ENCODE assay signal across 8 mouse cellular contexts in genomic region chr5:40952901-40953595, GRCm38 (mm10).
DNase-seq lines count a peak whose midpoint lies in the region; ATAC-seq lines count a peak whose summit lies in the region.

No protein-coding gene starts in this region.

- 3% methylated on average over 4 of the region's 4 CpGs for WGBS in kidney, embryonic 14.5 days
- WGBS in limb, embryonic 11.5 days: 2% methylated on average over 4 of the region's 4 CpGs

- H3K4me3 ChIP-seq in kidney, embryonic 14.5 days (ENCODE audit: low read length): no peak overlapping the region
- H3K4me3 ChIP-seq in limb, embryonic 11.5 days (ENCODE audit: low read depth, low read length): no peak overlapping the region

- no peaks in the 10 kb centered on the region for H3K36me3 ChIP-seq in kidney, embryonic 14.5 days (ENCODE audit: control insufficient read depth, insufficient read depth, low read length)
- no peaks in the 10 kb centered on the region for H3K36me3 ChIP-seq in limb, embryonic 11.5 days (ENCODE audit: control insufficient read depth, insufficient read depth, low read length)

- H3K4me2 ChIP-seq in kidney, embryonic 14.5 days (replicated peaks; ENCODE audit: low read depth, low read length): no peak overlapping the region
- no peak overlapping the region for H3K4me2 ChIP-seq in limb, embryonic 11.5 days (ENCODE audit: low read depth, severe bottlenecking)

- H3K9ac ChIP-seq in kidney, embryonic 14.5 days (ENCODE audit: low read depth, low read length): no peak overlapping the region
- H3K9ac ChIP-seq in limb, embryonic 11.5 days (ENCODE audit: low read length): no peak overlapping the region

- peak; percentile 100 for ATAC-seq in granulocyte monocyte progenitor cell, adult 5-6 weeks (replicated peaks; ENCODE audit: poor library complexity, severe bottlenecking)
- peak; percentile 91 for ATAC-seq in kidney, embryonic 14.5 days (ENCODE audit: low FRiP score, low TSS enrichment)
- peak; percentile 82 for ATAC-seq in limb, embryonic 11.5 days (ENCODE audit: insufficient number of reproducible peaks, low FRiP score, low TSS enrichment, low read depth)

- no peak overlapping the region for H3K27ac ChIP-seq in kidney, embryonic 14.5 days (ENCODE audit: low read depth, low read length)
- H3K27ac ChIP-seq in limb, embryonic 11.5 days (replicated peaks; ENCODE audit: low read depth, low read length): no peak overlapping the region

- DNase-seq in thymus, postnatal 14 days: peak; percentile 6
- DNase-seq in thymus, postnatal 10 days (ENCODE audit: low spot score in 2 of 2): no peak
- DNase-seq in cerebellum, postnatal 25 days: peak; percentile 69 to 83
- DNase-seq in limb, embryonic 11.5 days (ENCODE audit: low spot score): peak; percentile 70
- DNase-seq in neural tube, embryonic 10.5 days (ENCODE audit: extremely low spot score, low spot score): peak; percentile 29
- peak; percentile 22 for DNase-seq in urinary bladder, postnatal 25 days (ENCODE audit: low spot score)

- no peaks in the 10 kb centered on the region for H3K9me3 ChIP-seq in kidney, embryonic 14.5 days (ENCODE audit: control insufficient read depth, low read length)
- H3K9me3 ChIP-seq in limb, embryonic 11.5 days (ENCODE audit: control insufficient read depth, low read length): no peaks in the 10 kb centered on the region

- H3K4me1 ChIP-seq in kidney, embryonic 14.5 days (ENCODE audit: control insufficient read depth, insufficient read depth, low read length): no peaks in the 10 kb centered on the region
- no peaks in the 10 kb centered on the region for H3K4me1 ChIP-seq in limb, embryonic 11.5 days (ENCODE audit: control insufficient read depth, insufficient read depth, low read length)

- no peaks in the 10 kb centered on the region for H3K27me3 ChIP-seq in kidney, embryonic 14.5 days (ENCODE audit: control insufficient read depth, insufficient read depth, low read length)
- no peaks in the 10 kb centered on the region for H3K27me3 ChIP-seq in limb, embryonic 11.5 days (ENCODE audit: control insufficient read depth, insufficient read depth, low read length)

Comparison
In these comparisons a context has a peak if more than half of its experiments do, and no peak if none do; other contexts are left out.
1. DNase-seq: peak in thymus, postnatal 14 days (single experiment), cerebellum, postnatal 25 days (2 of 2), limb, embryonic 11.5 days (single experiment), neural tube, embryonic 10.5 days (single experiment) and urinary bladder, postnatal 25 days (single experiment); none in thymus, postnatal 10 days (0 of 2).
2. Peak in every context shown above with its lines, with median percentiles within 50 percentile points of each other: ATAC-seq.